Mouse (Mus musculus) kidney, embryonic 16.5 days (tissue): Measurements from ENCODE around the gene Tubg2. TPM values are rescaled to one million over a fixed set of nuclear protein-coding genes. Genes with fewer than 3 reads are reported as not detected.

ENCODE experiments used
- ATAC-seq: fragments of 200-750 bp; cut with Nextera tagmentation; 2 replicates; pipeline ENCODE4 v1.8.0; 2017; ENCODE audit warnings: moderate TSS enrichment; ENCODE audit not compliant: low FRiP score, low TSS enrichment
- H3K27ac ChIP-seq: fragments of 300-500 bp; sonication (generic); 2 replicates; pipeline ENCODE4 v1.5.1; 2014; ENCODE audit warnings: low read length
- H3K27me3 ChIP-seq: fragments of 300-500 bp; sonication (generic); 2 replicates; pipeline ENCODE4 v1.6.1; 2014; ENCODE audit warnings: low read length, control low read depth, mixed read lengths; ENCODE audit not compliant: insufficient read depth
- H3K36me3 ChIP-seq: fragments of 300-500 bp; sonication (generic); 2 replicates; pipeline ENCODE4 v1.6.1; 2014; ENCODE audit warnings: low read length, control low read depth, mixed read lengths; ENCODE audit not compliant: insufficient read depth
- H3K4me1 ChIP-seq: fragments of 300-500 bp; sonication (generic); 2 replicates; pipeline ENCODE4 v1.6.1; 2014; ENCODE audit warnings: low read length, control low read depth, mixed read lengths; ENCODE audit not compliant: insufficient read depth
- H3K4me2 ChIP-seq: fragments of 300-500 bp; sonication (generic); replicated peaks from 2 replicates; pipeline ENCODE4 v1.6.1; 2014; ENCODE audit warnings: low read depth, low read length
- H3K4me3 ChIP-seq: fragments of 300-500 bp; sonication (generic); 2 replicates; pipeline ENCODE4 v1.5.1; 2014; ENCODE audit warnings: mild to moderate bottlenecking, low read length
- H3K9ac ChIP-seq: fragments of 300-500 bp; sonication (generic); replicated peaks from 2 replicates; pipeline ENCODE4 v1.6.1; 2014; ENCODE audit warnings: low read length
- H3K9me3 ChIP-seq: fragments of 300-500 bp; sonication (generic); 2 replicates; pipeline ENCODE4 v1.6.1; 2016; ENCODE audit warnings: low read length, control low read depth
- WGBS: fragments of 180-500 bp; shearing (Covaris S2); extraction: QIAGEN DNeasy Blood & Tissue Kit; methylation state at CpG from one replicate; pipeline ENCODE4 v1.1.7; 2014; 5-methylcytosine and 5-hydroxymethylcytosine counted together
- polyA plus RNA-seq: library from polyadenylated mRNA; unstranded; fragments of >200 nt; fragmentation: Nextera tagmentation; extraction: Ambion mirVana; gene quantifications from 2 replicates; pipeline ENCODE4 v1.2.1, GENCODE M21; 2015

Tubg2 gene
- polyA plus RNA-seq, 1 experiment from 2014 or later, result 4.2 TPM

GRCm38 (mm10) chr11:101170354-101170810, 14.7 kb downstream of the Tubg2 start, which contains the start of gene Cntnap1:
Gene Cntnap1 (plus strand): TSS chr11:101170523.
- peak within 1 kb of the TSS; percentile 77 for H3K4me3 ChIP-seq
- peak within 1 kb of the TSS; percentile 76 for H3K9ac ChIP-seq
- no peak for ATAC-seq
- peaks cover 72% of the 10 kb centered on the region for H3K4me1 ChIP-seq
- H3K4me2 ChIP-seq, result peak within 1 kb of the TSS; percentile 96
- H3K9me3 ChIP-seq, result no peaks in the 10 kb centered on the region
- WGBS, result under 1% methylated on average over 35 of the region's 35 CpGs
- H3K27ac ChIP-seq, result peak within 1 kb of the TSS; percentile 92
- peaks cover 21% of the 10 kb centered on the region for H3K36me3 ChIP-seq
- peaks cover 23% of the 10 kb centered on the region for H3K27me3 ChIP-seq

GRCm38 (mm10) chr11:101170811-101171610, 15.3 kb downstream of the Tubg2 start, which contains the start of gene Plekhh3:
Gene Plekhh3 (minus strand): TSS chr11:101171351.
- under 1% methylated on average over 43 of the region's 50 CpGs for WGBS
- peak within 1 kb of the TSS; percentile 94 for H3K27ac ChIP-seq
- peaks cover 70% of the 10 kb centered on the region for H3K4me1 ChIP-seq
- ATAC-seq, result peak; percentile 95
- H3K9me3 ChIP-seq, result no peaks in the 10 kb centered on the region
- peaks cover 23% of the 10 kb centered on the region for H3K27me3 ChIP-seq
- H3K4me3 ChIP-seq, result peak within 1 kb of the TSS; percentile 77
- peaks cover 18% of the 10 kb centered on the region for H3K36me3 ChIP-seq
- peak within 1 kb of the TSS; percentile 96 for H3K4me2 ChIP-seq
- H3K9ac ChIP-seq, result peak within 1 kb of the TSS; percentile 76

GRCm38 (mm10) chr11:101171721-101172433, 16.2 kb downstream of the Tubg2 start:
- Histone ChIP-seq H3K27ac (peak overlapping the region; percentile 94), H3K9me3 (no peaks in the 10 kb centered on the region), H3K36me3 (peaks cover 10% of the 10 kb centered on the region), H3K9ac (peak overlapping the region; percentile 75), H3K4me2 (peak overlapping the region; percentile 96), H3K4me3 (peak overlapping the region; percentile 77), H3K27me3 (peaks cover 27% of the 10 kb centered on the region), H3K4me1 (peaks cover 73% of the 10 kb centered on the region)
- peak; percentile 59 for ATAC-seq
- under 1% methylated on average over 31 of the region's 31 CpGs for WGBS

- ATAC-seq, result no peak
Measured at GRCm38 (mm10) chr11:101172434-101172815, 16.7 kb downstream of the Tubg2 start.

GRCm38 (mm10) chr11:101173112-101173511, 17.4 kb downstream of the Tubg2 start:
- peaks cover 77% of the 10 kb centered on the region for H3K4me1 ChIP-seq
- ATAC-seq, result no peak
- peaks cover 20% of the 10 kb centered on the region for H3K27me3 ChIP-seq
- no peaks in the 10 kb centered on the region for H3K36me3 ChIP-seq
- H3K4me2 ChIP-seq, result peak overlapping the region; percentile 96
- WGBS, result 3% methylated on average over 11 of the region's 11 CpGs
- peak overlapping the region; percentile 70 for H3K9ac ChIP-seq
- H3K9me3 ChIP-seq, result no peaks in the 10 kb centered on the region
- H3K4me3 ChIP-seq, result peak overlapping the region; percentile 46
- peak overlapping the region; percentile 93 for H3K27ac ChIP-seq

More at GRCm38 (mm10) chr11:101172434-101172815, 16.7 kb downstream of the Tubg2 start:
- Histone ChIP-seq H3K9ac (peak overlapping the region; percentile 75), H3K4me1 (peaks cover 79% of the 10 kb centered on the region), H3K27ac (peak overlapping the region; percentile 94), H3K4me2 (peak overlapping the region; percentile 96), H3K36me3 (peaks cover 4% of the 10 kb centered on the region), H3K9me3 (no peaks in the 10 kb centered on the region), H3K4me3 (peak overlapping the region; percentile 77), H3K27me3 (peaks cover 27% of the 10 kb centered on the region)
- 5% methylated on average over 5 of the region's 5 CpGs for WGBS

- peaks cover 73% of the 10 kb centered on the region for H3K4me1 ChIP-seq
- peak; percentile 67 for ATAC-seq
- peak overlapping the region; percentile 70 for H3K9ac ChIP-seq
- H3K27ac ChIP-seq, result peak overlapping the region; percentile 93
- peak overlapping the region; percentile 46 for H3K4me3 ChIP-seq
- 1% methylated on average over 61 of the region's 61 CpGs for WGBS
- peaks cover 20% of the 10 kb centered on the region for H3K27me3 ChIP-seq
- H3K4me2 ChIP-seq, result peak overlapping the region; percentile 96
- H3K9me3 ChIP-seq, result no peaks in the 10 kb centered on the region
- no peaks in the 10 kb centered on the region for H3K36me3 ChIP-seq
Measured at GRCm38 (mm10) chr11:101173631-101174388, 18.1 kb downstream of the Tubg2 start.

- H3K4me1 ChIP-seq, result peaks cover 67% of the 10 kb centered on the region
- H3K9ac ChIP-seq, result peak overlapping the region; percentile 70
- no peaks in the 10 kb centered on the region for H3K9me3 ChIP-seq
Measured at GRCm38 (mm10) chr11:101174389-101174745, 18.7 kb downstream of the Tubg2 start.

GRCm38 (mm10) chr11:101174851-101175628, 19.3 kb downstream of the Tubg2 start, which contains the start of gene Ccr10:
Gene Ccr10 (minus strand): TSS chr11:101175443.
- Histone ChIP-seq H3K27me3 (peaks cover 20% of the 10 kb centered on the region), H3K27ac (peak within 1 kb of the TSS; percentile 93), H3K4me2 (peak within 1 kb of the TSS; percentile 96), H3K36me3 (no peaks in the 10 kb centered on the region), H3K9ac (peak within 1 kb of the TSS; percentile 70), H3K4me1 (peaks cover 61% of the 10 kb centered on the region), H3K9me3 (no peaks in the 10 kb centered on the region), H3K4me3 (peak within 1 kb of the TSS; percentile 46)
- 21% methylated on average over 14 of the region's 14 CpGs for WGBS
- no peak for ATAC-seq

More at GRCm38 (mm10) chr11:101174389-101174745, 18.7 kb downstream of the Tubg2 start:
- Histone ChIP-seq H3K4me2 (peak overlapping the region; percentile 96), H3K27me3 (peaks cover 20% of the 10 kb centered on the region), H3K4me3 (peak overlapping the region; percentile 46), H3K27ac (peak overlapping the region; percentile 93), H3K36me3 (no peaks in the 10 kb centered on the region)
- ATAC-seq, result no peak
- 31% methylated on average over 9 of the region's 9 CpGs for WGBS
